Mouse (Mus musculus): Measurements from ENCODE around the gene Ybx2.
A peak's percentile ranks its signal among the peaks of the same experiment; 100 is the strongest.
"Not testable (repeated sequence)": the region's sequence is repeated elsewhere in the genome, so short reads cannot be mapped to it uniquely, and the experiment has no call there.

Gene Ybx2

GRCm38 (mm10) chr11:69934681-69935080, 915 bp upstream of the Ybx2 start:
- DNase-seq (ENCODE audit: low spot score in 2 of 2), result peak in 1 of 2 experiments; percentile 13

GRCm38 (mm10) chr11:69936156-69936555, 560 bp downstream of the Ybx2 start:
- DNase-seq (ENCODE audit: low spot score in 2 of 2), result peak; percentile 22 to 70

GRCm38 (mm10) chr11:69936714-69937347, 1.2 kb downstream of the Ybx2 start:
- no peak for DNase-seq (ENCODE audit: low spot score in 2 of 2)

- no peak for DNase-seq (ENCODE audit: low spot score in 2 of 2)
Observed at GRCm38 (mm10) chr11:69937385-69937784, 1.8 kb downstream of the Ybx2 start.

- no peak for DNase-seq (ENCODE audit: low spot score in 2 of 2)
Observed at GRCm38 (mm10) chr11:69937834-69938233, 2.2 kb downstream of the Ybx2 start.

GRCm38 (mm10) chr11:69938401-69938979, 2.9 kb downstream of the Ybx2 start:
- peak in 1 of 2 experiments; percentile 61 for DNase-seq (ENCODE audit: low spot score in 2 of 2)

- DNase-seq (ENCODE audit: low spot score in 2 of 2), result no peak
Observed at GRCm38 (mm10) chr11:69939181-69939580, 3.6 kb downstream of the Ybx2 start.

GRCm38 (mm10) chr11:69939731-69940130, 4.1 kb downstream of the Ybx2 start:
- DNase-seq (ENCODE audit: low spot score in 2 of 2), result peak; percentile 13 to 64

- DNase-seq (ENCODE audit: low spot score in 2 of 2), result peak in 1 of 2 experiments; percentile 65
Observed at GRCm38 (mm10) chr11:69940962-69941361, 5.4 kb downstream of the Ybx2 start.

- no peak for DNase-seq (ENCODE audit: low spot score in 2 of 2)
Observed at GRCm38 (mm10) chr11:69945216-69945615, 9.6 kb downstream of the Ybx2 start.

- peak; percentile 62 to 78 for DNase-seq (ENCODE audit: low spot score in 2 of 2)
Observed at GRCm38 (mm10) chr11:69945997-69946891, 10.6 kb downstream of the Ybx2 start.

GRCm38 (mm10) chr11:69947337-69948065, 11.9 kb downstream of the Ybx2 start:
- DNase-seq (ENCODE audit: low spot score in 2 of 2), result peak; percentile 69 to 83

GRCm38 (mm10) chr11:69948066-69948762, 12.6 kb downstream of the Ybx2 start, which contains the start of gene Slc2a4:
Slc2a4 (minus strand) TSS chr11:69948188.
- DNase-seq (ENCODE audit: low spot score in 2 of 2), result peak; percentile 97 to 98

GRCm38 (mm10) chr11:69948763-69949150, 13.2 kb downstream of the Ybx2 start:
- DNase-seq (ENCODE audit: low spot score in 2 of 2), result peak; percentile 91 to 97

- peak in 1 of 2 experiments; percentile 80 for DNase-seq (ENCODE audit: low spot score in 2 of 2)
Observed at GRCm38 (mm10) chr11:69950807-69951459, 15.3 kb downstream of the Ybx2 start.

- no peak for DNase-seq (ENCODE audit: low spot score in 2 of 2)
Observed at GRCm38 (mm10) chr11:69952274-69952673, 16.7 kb downstream of the Ybx2 start.

GRCm38 (mm10) chr11:69953267-69953915, 17.8 kb downstream of the Ybx2 start:
- DNase-seq (ENCODE audit: low spot score in 2 of 2), result no peak

GRCm38 (mm10) chr11:69955618-69956017, 20.0 kb downstream of the Ybx2 start:
- DNase-seq (ENCODE audit: low spot score in 2 of 2), result not testable (repeated sequence)

- DNase-seq (ENCODE audit: low spot score in 2 of 2), result no peak
Observed at GRCm38 (mm10) chr11:69956218-69956617, 20.6 kb downstream of the Ybx2 start.

- peak in 1 of 2 experiments; percentile 72 for DNase-seq (ENCODE audit: low spot score in 2 of 2)
Observed at GRCm38 (mm10) chr11:69960616-69961015, 25.0 kb downstream of the Ybx2 start.
